Mouse (Mus musculus) cerebellum, postnatal 4 days (tissue): ENCODE measurements at regions not wholly inside any gene's neighbourhood (a gene's known extent, or its start where the extent isn't known, plus 50 kb on each side); places are given as distances from the start of the nearest gene placed in this dataset.

Experiments
- DNase-seq, 2 experiments: peaks; one replicate each; pipeline ENCODE4 v3.0.0; 2022; ENCODE audit warnings: low spot score in 2 of 2, mixed read lengths in 1 of 2

DNA sequence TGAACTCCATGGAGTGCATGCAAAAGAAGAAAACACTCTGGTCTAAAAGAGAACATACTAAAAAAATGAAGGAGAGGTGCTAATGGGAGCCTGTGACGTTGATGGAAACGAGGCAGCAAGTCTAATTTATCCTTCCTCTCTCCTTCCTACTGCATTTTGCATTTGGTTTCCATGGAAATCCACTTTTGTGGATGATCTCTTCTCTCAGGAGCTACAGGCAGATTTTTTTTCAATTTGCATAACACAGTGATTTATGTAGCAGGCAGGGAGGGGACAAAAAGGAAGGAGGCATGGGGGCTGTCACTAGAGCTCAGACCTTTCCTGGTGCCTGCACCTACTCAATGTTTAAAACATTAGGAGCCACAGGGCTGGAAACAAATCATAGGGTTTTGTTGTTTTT is 167.7 kb upstream of the Atp10a start:
- no peak for DNase-seq
